Mouse (Mus musculus) limb, embryonic 12.5 days (tissue): ENCODE data around the gene Vim. TPM values are rescaled to one million over a fixed set of nuclear protein-coding genes. Genes with fewer than 3 reads are reported as not detected.
A peak's percentile ranks its signal among the peaks of the same experiment; 100 is the strongest.

Experiments used
- ATAC-seq: fragments of 200-750 bp; cut with Nextera tagmentation; 2 replicates; pipeline ENCODE4 v1.8.0; 2017; ENCODE audit warnings: low read depth, moderate TSS enrichment; ENCODE audit not compliant: insufficient number of reproducible peaks, insufficient read depth, low FRiP score, low TSS enrichment
- H3K27ac ChIP-seq: fragments of 300-500 bp; sonication (generic); 2 replicates; pipeline ENCODE4 v1.5.1; 2016; ENCODE audit warnings: mild to moderate bottlenecking, moderate library complexity
- H3K27me3 ChIP-seq: fragments of 300-500 bp; sonication (generic); 2 replicates; pipeline ENCODE4 v1.6.1; 2016; ENCODE audit warnings: mild to moderate bottlenecking, moderate library complexity
- H3K36me3 ChIP-seq: fragments of 300-500 bp; sonication (generic); 2 replicates; pipeline ENCODE4 v1.6.1; 2016; ENCODE audit warnings: mild to moderate bottlenecking, moderate library complexity
- H3K4me1 ChIP-seq: fragments of 300-500 bp; sonication (generic); replicated peaks from 2 replicates; pipeline ENCODE4 v1.6.1; 2016
- H3K4me2 ChIP-seq: fragments of 300-500 bp; sonication (generic); 2 replicates; pipeline ENCODE4 v1.6.1; 2016; ENCODE audit warnings: mild to moderate bottlenecking, moderate library complexity
- H3K4me3 ChIP-seq: fragments of 300-500 bp; sonication (generic); replicated peaks from 2 replicates; pipeline ENCODE4 v1.5.1; 2016; ENCODE audit warnings: mild to moderate bottlenecking
- H3K9ac ChIP-seq: fragments of 300-500 bp; sonication (generic); replicated peaks from 2 replicates; pipeline ENCODE4 v1.6.1; 2016; ENCODE audit warnings: mild to moderate bottlenecking, moderate library complexity
- H3K9me3 ChIP-seq: fragments of 300-500 bp; sonication (generic); 2 replicates; pipeline ENCODE4 v1.6.1; 2016; ENCODE audit warnings: mild to moderate bottlenecking, moderate library complexity
- WGBS: fragments of 180-500 bp; shearing (Covaris S2); methylation state at CpG from one replicate; pipeline ENCODE4 v1.1.7; 2016; 5-methylcytosine and 5-hydroxymethylcytosine counted together
- polyA plus RNA-seq: library from polyadenylated mRNA; unstranded; fragments of >200 nt; fragmentation: Nextera tagmentation; extraction: Ambion mirVana; gene quantifications from 2 replicates; pipeline ENCODE4 v1.2.1, GENCODE M21; 2016

Gene Vim
- polyA plus RNA-seq, 1 experiment from 2014 or later, result 485 TPM

DNA sequence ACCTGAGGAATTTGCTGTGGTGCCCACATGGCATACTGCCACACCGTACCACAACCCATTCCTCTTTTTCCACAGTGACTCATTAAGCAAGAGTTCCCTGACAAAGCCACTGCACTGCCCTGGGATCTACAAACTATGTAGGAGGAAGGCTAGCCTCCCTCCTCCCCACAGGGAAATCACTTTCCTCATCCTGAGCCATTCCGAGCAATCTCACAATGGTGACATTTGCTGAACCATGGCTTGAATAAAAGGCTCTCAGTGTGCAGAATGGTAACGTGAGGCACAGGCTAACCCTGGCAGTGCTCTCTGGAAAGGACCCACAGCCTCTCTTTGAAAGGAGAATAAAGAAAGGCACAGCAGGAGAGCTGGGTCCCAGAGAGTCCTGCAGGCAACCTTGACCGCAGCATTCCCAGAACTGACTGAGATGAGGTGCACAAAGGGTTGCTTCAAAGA, 1.6 kb upstream of the Vim start:
- Histone ChIP-seq H3K9ac (no peak overlapping the region), H3K9me3 (no peaks in the 10 kb centered on the region), H3K4me2 (no peak overlapping the region), H3K27me3 (no peaks in the 10 kb centered on the region), H3K4me3 (no peak overlapping the region), H3K27ac (peak overlapping the region; percentile 42; the same call in 1 of the 2 replicates), H3K36me3 (peaks cover 9% of the 10 kb centered on the region; the same call in 1 of the 2 replicates), H3K4me1 (peaks cover 18% of the 10 kb centered on the region)
- ATAC-seq, result no peak
- 40% methylated on average over 4 of the region's 4 CpGs for WGBS

DNA sequence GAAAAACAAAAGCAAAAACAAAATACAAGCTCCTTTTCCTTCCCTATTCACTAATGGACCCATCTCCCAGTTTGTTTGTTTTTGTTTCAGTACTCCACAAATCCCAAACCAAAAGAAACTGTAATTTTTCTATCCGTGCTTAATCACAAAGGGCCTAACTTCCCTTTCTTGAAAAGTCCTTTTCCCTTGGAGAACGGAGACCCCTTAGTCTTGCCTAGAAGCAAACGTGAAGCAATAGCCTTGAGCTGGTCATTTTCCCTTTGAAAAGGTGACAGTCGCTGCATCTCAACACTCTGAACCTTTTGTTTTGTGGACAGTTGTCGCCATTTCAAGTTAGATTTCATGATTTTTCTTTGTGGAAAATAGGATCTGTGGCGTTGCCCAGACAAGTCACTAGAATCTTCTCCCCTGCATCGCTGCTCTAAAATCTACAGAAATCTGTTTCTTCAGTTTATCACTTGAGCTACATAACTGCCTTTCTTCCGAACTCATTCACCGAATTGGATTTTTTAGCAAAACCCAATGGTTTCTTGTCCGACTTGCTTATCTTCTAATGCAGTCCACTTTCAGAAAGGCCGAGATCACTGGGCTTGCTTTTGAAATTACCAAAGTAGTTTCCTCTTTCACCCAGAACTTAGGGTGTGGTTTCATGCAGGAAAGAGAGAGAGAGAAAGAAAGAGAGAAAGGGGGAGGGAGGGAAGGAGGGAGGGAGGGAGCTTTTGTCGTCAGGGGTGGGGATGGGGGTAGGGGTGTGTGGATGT, 900 bp upstream of the Vim start:
- H3K36me3 ChIP-seq, result peaks cover 13% of the 10 kb centered on the region; the same call in 1 of the 2 replicates
- no peaks in the 10 kb centered on the region for H3K9me3 ChIP-seq
- ATAC-seq, result no peak
- 12% methylated on average over 12 of the region's 12 CpGs for WGBS
- peak overlapping the region; percentile 82 for H3K4me2 ChIP-seq
- peak overlapping the region; percentile 77 for H3K4me3 ChIP-seq
- peak overlapping the region; percentile 83 for H3K9ac ChIP-seq
- peaks cover 18% of the 10 kb centered on the region for H3K4me1 ChIP-seq
- peak overlapping the region; percentile 94 for H3K27ac ChIP-seq
- no peaks in the 10 kb centered on the region for H3K27me3 ChIP-seq

DNA sequence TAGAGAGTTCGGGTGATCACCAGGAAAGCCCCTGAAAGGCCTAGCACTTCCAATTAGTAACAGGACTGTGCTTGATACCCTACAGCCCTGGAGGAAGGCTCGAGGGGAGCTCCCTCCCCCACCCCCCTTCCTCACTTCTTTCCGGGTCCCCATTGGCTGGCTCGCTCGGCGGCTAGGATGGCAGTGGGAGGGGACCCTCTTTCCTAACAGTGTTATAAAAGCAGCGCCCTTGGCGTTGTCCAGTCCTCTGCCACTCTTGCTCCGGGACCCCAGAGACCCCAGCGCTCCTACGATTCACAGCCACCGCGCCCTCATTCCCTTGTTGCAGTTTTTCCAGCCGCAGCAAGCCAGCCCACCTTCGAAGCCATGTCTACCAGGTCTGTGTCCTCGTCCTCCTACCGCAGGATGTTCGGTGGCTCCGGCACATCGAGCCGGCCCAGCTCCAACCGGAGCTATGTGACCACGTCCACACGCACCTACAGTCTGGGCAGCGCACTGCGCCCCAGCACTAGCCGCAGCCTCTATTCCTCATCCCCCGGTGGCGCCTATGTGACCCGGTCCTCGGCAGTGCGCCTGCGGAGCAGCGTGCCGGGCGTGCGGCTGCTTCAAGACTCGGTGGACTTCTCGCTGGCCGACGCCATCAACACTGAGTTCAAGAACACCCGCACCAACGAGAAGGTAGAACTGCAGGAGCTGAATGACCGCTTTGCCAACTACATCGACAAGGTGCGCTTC, 506 bp downstream of the Vim start:
- Histone ChIP-seq H3K27me3 (no peaks in the 10 kb centered on the region), H3K9me3 (no peaks in the 10 kb centered on the region), H3K4me1 (peaks cover 18% of the 10 kb centered on the region), H3K27ac (peak overlapping the region; percentile 94), H3K36me3 (peaks cover 24% of the 10 kb centered on the region), H3K4me3 (peak overlapping the region; percentile 77), H3K4me2 (peak overlapping the region; percentile 82), H3K9ac (peak overlapping the region; percentile 83)
- ATAC-seq, result peak; percentile 89
- WGBS, result under 1% methylated on average over 46 of the region's 46 CpGs

DNA sequence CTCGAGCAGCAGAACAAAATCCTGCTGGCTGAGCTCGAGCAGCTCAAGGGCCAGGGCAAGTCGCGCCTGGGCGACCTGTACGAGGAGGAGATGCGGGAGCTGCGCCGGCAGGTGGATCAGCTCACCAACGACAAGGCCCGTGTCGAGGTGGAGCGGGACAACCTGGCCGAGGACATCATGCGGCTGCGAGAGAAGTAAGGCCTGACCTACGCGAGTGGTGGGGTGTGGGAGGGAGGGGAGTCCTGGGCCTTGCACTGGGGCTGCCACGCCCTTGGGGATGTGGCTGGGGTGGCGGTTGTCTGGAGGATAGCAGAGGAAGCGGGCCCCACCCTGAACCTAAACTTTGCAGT, 1.0 kb downstream of the Vim start:
- 1% methylated on average over 21 of the region's 21 CpGs for WGBS
- ATAC-seq, result peak; percentile 19; the same call in 1 of the 2 replicates

DNA sequence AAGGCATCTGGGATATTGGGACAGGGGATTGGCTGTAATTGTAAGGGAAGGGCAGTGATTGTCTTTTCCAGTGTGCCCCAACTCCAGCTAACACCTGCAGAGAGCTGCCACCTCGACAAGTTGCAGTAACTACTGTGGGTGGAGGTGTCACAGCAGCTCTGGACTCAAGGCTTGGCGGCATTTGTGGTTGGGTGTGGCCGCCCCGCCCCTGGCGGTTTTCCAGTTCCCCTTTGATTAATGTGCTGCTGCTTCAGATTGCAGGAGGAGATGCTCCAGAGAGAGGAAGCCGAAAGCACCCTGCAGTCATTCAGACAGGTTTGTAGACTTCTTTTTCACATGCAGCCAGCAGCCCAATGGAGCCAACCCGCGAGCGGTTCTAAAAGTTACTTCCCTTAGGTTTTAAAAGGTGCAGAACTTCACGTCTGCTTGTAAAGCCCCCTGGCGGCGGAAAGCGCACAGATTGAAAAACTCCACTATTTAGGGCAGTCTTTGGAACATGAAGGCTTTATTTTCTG, 1.6 kb downstream of the Vim start:
- H3K4me3 ChIP-seq, result peak overlapping the region; percentile 77
- no peaks in the 10 kb centered on the region for H3K9me3 ChIP-seq
- peak overlapping the region; percentile 83 for H3K9ac ChIP-seq
- no peak for ATAC-seq
- H3K4me1 ChIP-seq, result peaks cover 18% of the 10 kb centered on the region
- H3K27ac ChIP-seq, result peak overlapping the region; percentile 94
- no peaks in the 10 kb centered on the region for H3K27me3 ChIP-seq
- H3K36me3 ChIP-seq, result peaks cover 35% of the 10 kb centered on the region
- 0% methylated on average over 13 of the region's 13 CpGs for WGBS
- H3K4me2 ChIP-seq, result peak overlapping the region; percentile 82

More for the DNA sequence above, 1.0 kb downstream of the Vim start:
- Histone ChIP-seq H3K36me3 (peaks cover 30% of the 10 kb centered on the region), H3K27me3 (no peaks in the 10 kb centered on the region), H3K27ac (peak overlapping the region; percentile 94), H3K4me3 (peak overlapping the region; percentile 77), H3K4me2 (peak overlapping the region; percentile 82), H3K4me1 (peaks cover 18% of the 10 kb centered on the region), H3K9ac (peak overlapping the region; percentile 83), H3K9me3 (no peaks in the 10 kb centered on the region)

DNA sequence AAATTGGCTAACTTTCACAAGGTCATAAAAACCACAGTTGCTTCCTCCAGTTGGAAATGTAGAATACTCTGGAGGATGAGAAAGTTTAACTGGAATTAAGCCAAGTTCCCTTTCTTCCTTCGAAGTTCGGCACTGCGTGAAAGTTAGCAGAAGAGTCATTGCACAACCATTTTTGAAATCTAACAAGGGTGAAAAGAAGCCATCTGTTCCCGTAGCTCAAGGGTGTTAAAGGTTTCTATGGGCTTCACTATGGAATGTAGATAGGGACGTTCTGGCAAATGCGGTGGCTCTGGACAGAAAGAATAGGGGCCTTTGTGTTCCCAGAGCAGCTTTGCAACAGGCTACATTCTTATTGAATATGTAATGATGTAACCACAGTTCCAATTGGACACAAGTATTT, 2.2 kb downstream of the Vim start:
- no peak for ATAC-seq

DNA sequence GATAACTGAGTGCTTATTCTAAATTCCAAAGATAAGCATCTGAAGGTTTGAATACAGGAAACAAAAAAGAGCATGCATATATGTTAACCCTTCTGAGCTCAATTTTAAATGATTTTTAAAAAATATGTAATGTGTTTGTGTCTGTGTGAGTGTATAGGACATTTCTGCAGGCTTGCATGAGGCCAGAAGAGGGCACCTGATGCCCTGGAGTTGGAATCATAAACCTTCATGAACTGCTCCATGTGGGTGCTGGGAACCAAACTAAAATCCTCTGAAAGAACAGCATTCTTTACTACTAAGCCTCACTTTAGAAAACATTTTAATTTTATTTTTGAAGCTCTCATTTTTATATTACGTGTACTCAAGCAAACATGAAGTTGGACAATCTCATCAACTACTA, 3.7 kb downstream of the Vim start:
- H3K27me3 ChIP-seq, result no peaks in the 10 kb centered on the region
- WGBS, result 95% methylated on average over 1 of the region's 1 CpGs
- peaks cover 12% of the 10 kb centered on the region for H3K4me1 ChIP-seq
- H3K36me3 ChIP-seq, result peaks cover 55% of the 10 kb centered on the region
- no peak overlapping the region for H3K4me3 ChIP-seq
- no peak overlapping the region for H3K9ac ChIP-seq
- no peak overlapping the region for H3K27ac ChIP-seq
- no peaks in the 10 kb centered on the region for H3K9me3 ChIP-seq
- no peak overlapping the region for H3K4me2 ChIP-seq
- ATAC-seq, result no peak

More for the DNA sequence above, 2.2 kb downstream of the Vim start:
- WGBS, result 45% methylated on average over 6 of the region's 6 CpGs
- Histone ChIP-seq H3K4me2 (peak overlapping the region; percentile 82), H3K4me1 (peaks cover 18% of the 10 kb centered on the region), H3K27ac (peak overlapping the region; percentile 94), H3K27me3 (no peaks in the 10 kb centered on the region), H3K36me3 (peaks cover 41% of the 10 kb centered on the region), H3K9me3 (no peaks in the 10 kb centered on the region), H3K9ac (peak overlapping the region; percentile 13; the same call in 1 of the 2 replicates), H3K4me3 (peak overlapping the region; percentile 77)

DNA sequence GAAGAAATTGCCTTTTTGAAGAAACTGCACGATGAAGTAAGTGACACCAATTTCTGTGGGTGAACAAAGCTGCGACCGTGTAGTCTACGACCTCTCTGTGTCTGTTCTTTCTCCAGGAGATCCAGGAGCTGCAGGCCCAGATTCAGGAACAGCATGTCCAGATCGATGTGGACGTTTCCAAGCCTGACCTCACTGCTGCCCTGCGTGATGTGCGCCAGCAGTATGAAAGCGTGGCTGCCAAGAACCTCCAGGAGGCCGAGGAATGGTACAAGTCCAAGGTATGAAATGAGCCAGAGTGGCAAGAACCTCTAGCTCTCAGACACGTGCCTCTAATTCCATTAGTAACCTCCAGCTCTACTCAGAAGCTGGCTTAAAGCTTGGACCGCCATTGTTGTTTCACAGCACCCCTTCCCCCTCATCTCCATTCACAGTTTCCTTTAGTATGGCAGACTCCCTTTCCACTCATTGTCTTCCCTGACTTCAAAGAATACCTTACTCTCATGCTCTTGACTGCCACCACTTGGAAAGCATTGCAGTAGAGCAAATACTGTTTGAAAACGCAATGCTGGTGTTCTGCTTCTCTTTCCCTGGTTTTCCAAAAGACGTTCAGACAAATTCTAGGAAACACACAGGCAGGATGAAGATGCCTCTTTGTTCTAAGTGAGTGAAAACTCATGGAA, 4.9 kb downstream of the Vim start:
- Histone ChIP-seq H3K4me1 (peaks cover 8% of the 10 kb centered on the region), H3K4me2 (no peak overlapping the region), H3K4me3 (no peak overlapping the region), H3K36me3 (peaks cover 65% of the 10 kb centered on the region), H3K27ac (no peak overlapping the region), H3K27me3 (no peaks in the 10 kb centered on the region), H3K9me3 (no peaks in the 10 kb centered on the region), H3K9ac (no peak overlapping the region)
- ATAC-seq, result no peak
- 92% methylated on average over 14 of the region's 14 CpGs for WGBS

DNA sequence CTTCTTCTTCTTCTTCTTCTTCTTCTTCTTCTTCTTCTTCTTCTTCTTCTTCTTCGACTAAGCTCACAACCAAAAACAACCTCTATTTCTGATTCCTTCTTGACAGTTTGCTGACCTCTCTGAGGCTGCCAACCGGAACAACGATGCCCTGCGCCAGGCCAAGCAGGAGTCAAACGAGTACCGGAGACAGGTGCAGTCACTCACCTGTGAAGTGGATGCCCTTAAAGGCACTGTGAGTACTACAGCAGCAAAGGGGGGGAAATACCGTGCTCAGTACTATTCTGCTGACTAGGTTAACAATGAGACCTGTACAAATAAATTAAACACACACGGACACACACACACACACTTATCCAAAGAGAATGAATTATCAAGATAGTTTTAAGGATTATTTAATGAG, 5.6 kb downstream of the Vim start:
- H3K4me1 ChIP-seq, result peaks cover 8% of the 10 kb centered on the region
- ATAC-seq, result no peak
- H3K4me2 ChIP-seq, result no peak overlapping the region
- 91% methylated on average over 8 of the region's 8 CpGs for WGBS
- peaks cover 67% of the 10 kb centered on the region for H3K36me3 ChIP-seq
- H3K9me3 ChIP-seq, result no peaks in the 10 kb centered on the region
- H3K4me3 ChIP-seq, result no peak overlapping the region
- H3K27me3 ChIP-seq, result no peaks in the 10 kb centered on the region
- no peak overlapping the region for H3K27ac ChIP-seq
- H3K9ac ChIP-seq, result no peak overlapping the region

DNA sequence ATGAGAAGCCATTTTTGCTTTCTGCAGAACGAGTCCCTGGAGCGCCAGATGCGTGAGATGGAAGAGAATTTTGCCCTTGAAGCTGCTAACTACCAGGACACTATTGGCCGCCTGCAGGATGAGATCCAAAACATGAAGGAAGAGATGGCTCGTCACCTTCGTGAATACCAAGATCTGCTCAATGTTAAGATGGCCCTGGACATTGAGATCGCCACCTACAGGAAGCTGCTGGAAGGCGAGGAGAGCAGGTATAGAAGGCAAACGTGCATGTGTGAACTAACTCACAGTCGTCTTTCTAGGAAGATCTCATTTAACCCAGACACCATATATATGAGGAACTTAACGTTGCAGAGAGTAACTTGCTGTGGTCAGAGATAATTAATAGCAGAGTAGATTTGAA, 6.3 kb downstream of the Vim start:
- H3K4me1 ChIP-seq, result peaks cover 8% of the 10 kb centered on the region
- H3K9ac ChIP-seq, result no peak overlapping the region
- peaks cover 67% of the 10 kb centered on the region for H3K36me3 ChIP-seq
- no peak overlapping the region for H3K4me2 ChIP-seq
- no peak for ATAC-seq
- H3K4me3 ChIP-seq, result no peak overlapping the region
- no peaks in the 10 kb centered on the region for H3K9me3 ChIP-seq
- 74% methylated on average over 11 of the region's 11 CpGs for WGBS
- no peaks in the 10 kb centered on the region for H3K27me3 ChIP-seq
- no peak overlapping the region for H3K27ac ChIP-seq

DNA sequence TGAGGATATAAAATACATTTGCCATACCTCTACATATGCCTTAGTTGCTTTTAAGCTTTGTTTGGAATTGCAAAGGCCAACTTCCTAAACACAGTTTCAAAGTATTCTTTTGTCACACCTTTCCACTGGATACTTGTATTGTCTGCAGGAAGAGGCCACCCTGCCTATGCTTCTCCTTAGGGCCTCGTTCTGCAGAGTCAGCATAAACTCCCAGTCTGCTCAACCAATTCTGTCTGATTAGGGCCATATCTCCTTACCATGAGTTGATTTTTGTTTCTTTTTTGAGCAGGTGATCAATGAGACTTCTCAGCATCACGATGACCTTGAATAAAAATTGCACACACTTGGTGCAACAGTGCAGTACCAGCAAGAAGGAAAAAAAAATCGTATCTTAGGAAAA, 8.5 kb downstream of the Vim start:
- Histone ChIP-seq H3K27me3 (no peaks in the 10 kb centered on the region), H3K36me3 (peaks cover 57% of the 10 kb centered on the region)

More for the DNA sequence above, 8.5 kb downstream of the Vim start:
- Histone ChIP-seq H3K9ac (no peak overlapping the region), H3K4me2 (no peak overlapping the region), H3K4me1 (no peaks in the 10 kb centered on the region), H3K9me3 (no peaks in the 10 kb centered on the region), H3K4me3 (no peak overlapping the region), H3K27ac (no peak overlapping the region)
- ATAC-seq, result no peak
- 83% methylated on average over 3 of the region's 3 CpGs for WGBS
